Mouse (Mus musculus) intestine, postnatal 0 days (tissue): ENCODE data around the gene Vmn1r198. TPM values are rescaled to one million over a fixed set of nuclear protein-coding genes. Genes with fewer than 3 reads are reported as not detected.
"Not testable (repeated sequence)": the region's sequence is repeated elsewhere in the genome, so short reads cannot be mapped to it uniquely, and the experiment has no call there.

Source experiments
- ATAC-seq: fragments of 200-750 bp; cut with Nextera tagmentation; 2 replicates; pipeline ENCODE4 v1.8.0; 2017; ENCODE audit warnings: mild to moderate bottlenecking, moderate TSS enrichment, moderate library complexity
- H3K27ac ChIP-seq: fragments of 300-500 bp; sonication (generic); 2 replicates; pipeline ENCODE4 v1.5.1; 2014; ENCODE audit warnings: mild to moderate bottlenecking, low read depth, low read length, moderate library complexity
- H3K27me3 ChIP-seq: fragments of 300-500 bp; sonication (generic); replicated peaks from 2 replicates; pipeline ENCODE4 v1.6.1; 2014; ENCODE audit warnings: low read length, mixed read lengths; ENCODE audit not compliant: control insufficient read depth, insufficient read depth
- H3K36me3 ChIP-seq: fragments of 300-500 bp; sonication (generic); 2 replicates; pipeline ENCODE4 v1.6.1; 2014; ENCODE audit warnings: mild to moderate bottlenecking, moderate library complexity; ENCODE audit not compliant: control insufficient read depth, insufficient read depth
- H3K4me1 ChIP-seq: fragments of 300-500 bp; sonication (generic); replicated peaks from 2 replicates; pipeline ENCODE4 v1.6.1; 2014; ENCODE audit warnings: antibody characterized with exemption, low read length, mixed read lengths; ENCODE audit not compliant: control insufficient read depth, insufficient read depth
- H3K4me2 ChIP-seq: fragments of 300-500 bp; sonication (generic); replicated peaks from 2 replicates; pipeline ENCODE4 v1.6.1; 2014; ENCODE audit warnings: low read depth, mild to moderate bottlenecking, moderate library complexity
- H3K4me3 ChIP-seq: fragments of 300-500 bp; sonication (generic); 2 replicates; pipeline ENCODE4 v1.5.1; 2014; ENCODE audit warnings: low read depth, low read length
- H3K9ac ChIP-seq: fragments of 300-500 bp; sonication (generic); 2 replicates; pipeline ENCODE4 v1.6.1; 2014; ENCODE audit warnings: mild to moderate bottlenecking, low read depth, low read length
- H3K9me3 ChIP-seq: fragments of 300-500 bp; sonication (generic); 2 replicates; pipeline ENCODE4 v1.6.1; 2016; ENCODE audit warnings: mixed run types; ENCODE audit not compliant: control insufficient read depth
- CTCF ChIP-seq: sonication (generic); IDR thresholded peaks from 2 replicates; pipeline ENCODE4 v1.5.1; 2016; ENCODE audit warnings: low read depth, mild to moderate bottlenecking, control low read depth, antibody characterized with exemption, moderate library complexity
- WGBS: fragments of 180-500 bp; shearing (Covaris S2); extraction: QIAGEN DNeasy Blood & Tissue Kit; methylation state at CpG from one replicate; pipeline ENCODE4 v1.1.7; 2014; 5-methylcytosine and 5-hydroxymethylcytosine counted together
- polyA plus RNA-seq: library from polyadenylated mRNA; unstranded; fragments of >200 nt; fragmentation: Nextera tagmentation; extraction: Ambion mirVana; gene quantifications from 2 replicates; pipeline ENCODE4 v1.2.1, GENCODE M21; 2015

Gene Vmn1r198
- not detected in 2 replicates for polyA plus RNA-seq

GRCm38 (mm10) chr13:22350064-22350463, at the start of gene Vmn1r198:
TSS of gene Vmn1r198 (plus strand) at chr13:22350364.
- 39% methylated on average over 1 of the region's 1 CpGs for WGBS
- ATAC-seq: no peak

DNA sequence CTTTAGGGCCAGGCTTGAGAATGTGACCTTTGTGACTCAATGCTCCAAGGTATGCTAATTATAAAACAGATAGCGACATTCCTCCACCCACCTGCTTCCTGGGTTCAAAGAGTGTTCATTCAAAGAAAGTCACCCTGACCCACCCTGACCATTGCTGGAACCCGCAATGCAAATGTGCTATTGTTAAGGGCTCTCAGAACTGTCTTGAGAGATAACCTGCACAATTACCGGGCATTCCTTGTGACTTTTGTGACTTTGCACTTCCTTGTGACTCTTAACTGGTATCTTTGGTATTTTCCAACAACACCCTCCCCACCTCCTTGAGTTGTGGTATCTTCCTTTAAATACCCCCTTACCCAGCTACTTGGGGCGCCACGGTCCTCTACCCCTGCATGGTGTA, 42.1 kb upstream of the Vmn1r198 start:
- not testable (repeated sequence) for H3K27me3 ChIP-seq, H3K9ac ChIP-seq, H3K4me3 ChIP-seq, H3K4me2 ChIP-seq, H3K27ac ChIP-seq, H3K9me3 ChIP-seq, H3K36me3 ChIP-seq, H3K4me1 ChIP-seq, ATAC-seq
- WGBS: 71% methylated on average over 5 of the region's 5 CpGs

More at GRCm38 (mm10) chr13:22350064-22350463, at the start of gene Vmn1r198:
- no peak for TF ChIP-seq CTCF
- Histone ChIP-seq H3K27me3 (no peaks in the 10 kb centered on the region), H3K9me3 (no peaks in the 10 kb centered on the region), H3K4me1 (no peaks in the 10 kb centered on the region), H3K27ac (no peak within 1 kb of the TSS), H3K4me3 (no peak within 1 kb of the TSS), H3K4me2 (no peak within 1 kb of the TSS), H3K36me3 (no peaks in the 10 kb centered on the region), H3K9ac (no peak within 1 kb of the TSS)

- Histone ChIP-seq H3K4me3 (no peak overlapping the region), H3K27me3 (no peaks in the 10 kb centered on the region), H3K36me3 (no peaks in the 10 kb centered on the region), H3K9ac (no peak overlapping the region), H3K4me2 (no peak overlapping the region), H3K9me3 (no peaks in the 10 kb centered on the region), H3K4me1 (no peaks in the 10 kb centered on the region), H3K27ac (no peak overlapping the region)
- WGBS: 66% methylated on average over 2 of the region's 2 CpGs
- TF ChIP-seq CTCF: no peak
- peak; percentile 61 for ATAC-seq
Measured at GRCm38 (mm10) chr13:22315361-22315760, 34.8 kb upstream of the Vmn1r198 start.

GRCm38 (mm10) chr13:22317366-22317765, 32.8 kb upstream of the Vmn1r198 start:
- no peak for ATAC-seq
- no peaks in the 10 kb centered on the region for H3K27me3 ChIP-seq
- H3K36me3 ChIP-seq: no peaks in the 10 kb centered on the region
- H3K4me3 ChIP-seq: no peak overlapping the region
- 83% methylated on average over 2 of the region's 2 CpGs for WGBS
- H3K4me2 ChIP-seq: no peak overlapping the region
- H3K27ac ChIP-seq: no peak overlapping the region
- no peaks in the 10 kb centered on the region for H3K9me3 ChIP-seq
- H3K9ac ChIP-seq: no peak overlapping the region
- H3K4me1 ChIP-seq: no peaks in the 10 kb centered on the region
- no peak for TF ChIP-seq CTCF

- Histone ChIP-seq H3K9ac (no peak overlapping the region), H3K4me3 (no peak overlapping the region), H3K27me3 (no peaks in the 10 kb centered on the region), H3K4me2 (no peak overlapping the region), H3K9me3 (no peaks in the 10 kb centered on the region), H3K36me3 (no peaks in the 10 kb centered on the region), H3K4me1 (no peaks in the 10 kb centered on the region), H3K27ac (no peak overlapping the region)
- TF ChIP-seq CTCF: no peak
- ATAC-seq: no peak
Measured at GRCm38 (mm10) chr13:22320091-22320490, 30.1 kb upstream of the Vmn1r198 start.

DNA sequence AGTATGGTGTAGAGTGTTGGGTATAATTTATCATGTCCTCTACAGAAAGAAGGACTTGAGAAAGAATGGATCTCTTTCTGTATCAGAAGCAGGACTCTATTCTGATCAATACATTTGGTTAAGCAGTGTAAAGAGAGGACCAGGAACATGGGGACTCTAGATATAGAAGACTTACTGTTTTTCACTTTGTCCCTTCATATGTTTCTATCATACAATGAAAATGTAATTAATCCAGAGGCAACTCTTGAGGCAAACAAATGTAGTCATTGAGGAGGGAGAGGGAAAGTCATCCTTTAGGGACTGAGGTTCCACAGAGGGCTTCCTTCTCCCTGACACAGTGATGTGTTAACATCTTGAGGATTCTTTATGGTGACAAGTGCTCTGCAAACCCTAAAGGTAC, 25.9 kb upstream of the Vmn1r198 start, which contains the start of gene Vmn1r197:
TSS of gene Vmn1r197 (plus strand) at position 301 of the 400 bp plus-strand sequence.
- no peaks in the 10 kb centered on the region for H3K36me3 ChIP-seq
- H3K4me2 ChIP-seq: no peak within 1 kb of the TSS
- ATAC-seq: no peak
- no peak within 1 kb of the TSS for H3K9ac ChIP-seq
- no peaks in the 10 kb centered on the region for H3K9me3 ChIP-seq
- no peaks in the 10 kb centered on the region for H3K4me1 ChIP-seq
- no peak within 1 kb of the TSS for H3K27ac ChIP-seq
- no peaks in the 10 kb centered on the region for H3K27me3 ChIP-seq
- no peak within 1 kb of the TSS for H3K4me3 ChIP-seq
- TF ChIP-seq CTCF: no peak

- no peaks in the 10 kb centered on the region for H3K36me3 ChIP-seq
- H3K4me3 ChIP-seq: no peak overlapping the region
- no peak overlapping the region for H3K27ac ChIP-seq
- H3K27me3 ChIP-seq: no peaks in the 10 kb centered on the region
- no peaks in the 10 kb centered on the region for H3K4me1 ChIP-seq
- no peak for TF ChIP-seq CTCF
- no peak overlapping the region for H3K4me2 ChIP-seq
- no peak overlapping the region for H3K9ac ChIP-seq
- ATAC-seq: no peak
- no peaks in the 10 kb centered on the region for H3K9me3 ChIP-seq
- 73% methylated on average over 2 of the region's 2 CpGs for WGBS
Measured at GRCm38 (mm10) chr13:22333269-22333668, 16.9 kb upstream of the Vmn1r198 start.
